Mouse (Mus musculus) heart, postnatal 25 days (tissue): ENCODE measurements around the gene Rap2b. TPM values are rescaled to one million over a fixed set of nuclear protein-coding genes. Genes with fewer than 3 reads are reported as not detected.

Source experiments
- DNase-seq: peaks from one replicate; pipeline ENCODE4 v3.0.0; 2022; ENCODE audit warnings: low spot score
- intact Hi-C: fragments of 180-260 bp; cut with DNase I; formaldehyde crosslinking; loops from one replicate; pipeline ENCODE4 v1.15.1; 2025
- total RNA-seq, 2 experiments: library from RNA; stranded (reverse); gene quantifications; 2 replicates each; pipeline ENCODE4 v1.2.3; 2021

The Rap2b gene
- total RNA-seq, result 1 to 10 TPM; 3.4 to 3.6 TPM

DNA sequence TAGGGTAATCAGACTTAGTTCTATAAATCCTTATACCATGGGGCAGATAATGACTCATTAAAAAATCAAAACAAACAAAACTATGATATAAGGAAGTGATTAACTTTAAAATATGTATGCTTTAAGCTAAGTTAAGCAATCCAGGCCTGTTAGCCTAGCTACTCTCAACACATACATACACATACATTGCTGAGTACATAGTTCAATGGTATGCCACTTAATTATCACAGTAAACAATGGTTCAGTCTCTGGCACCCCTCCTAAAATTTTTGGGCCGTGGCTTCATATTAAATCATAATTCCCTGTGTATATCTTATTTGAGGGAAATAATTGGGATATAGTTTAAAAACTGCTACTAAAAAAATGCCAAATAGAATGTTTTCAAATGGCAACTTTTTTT lies at the start of gene Rap2b:
Gene Rap2b, plus strand, starts transcription at position 301 of the 400 bp plus-strand sequence.
- no peak for DNase-seq
- intact Hi-C loops, result loop anchor here (10.0 kb wide), 1 partner anchor 1143 kb away; the partner anchor contains the start of gene Dhx36

DNA sequence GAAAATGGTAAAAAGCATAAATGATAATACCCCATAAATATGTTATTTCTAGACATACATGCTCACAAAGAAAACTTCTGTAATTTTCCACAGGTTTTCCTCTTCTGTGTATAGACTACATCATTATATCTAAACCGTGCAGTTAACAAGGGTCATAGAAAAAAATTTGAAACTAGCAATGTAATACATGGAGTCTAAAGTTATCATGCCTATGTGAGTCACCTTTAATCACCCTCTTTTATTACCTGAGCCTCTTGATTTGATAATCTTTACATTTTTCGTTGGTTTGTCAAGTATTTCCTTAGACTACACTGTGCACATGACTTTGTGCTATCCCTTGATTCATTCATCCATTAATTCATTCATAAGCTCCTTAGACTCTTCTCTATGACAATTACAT lies 46.4 kb upstream of the Rap2b start:
- intact Hi-C loops, result no loop called here

DNA sequence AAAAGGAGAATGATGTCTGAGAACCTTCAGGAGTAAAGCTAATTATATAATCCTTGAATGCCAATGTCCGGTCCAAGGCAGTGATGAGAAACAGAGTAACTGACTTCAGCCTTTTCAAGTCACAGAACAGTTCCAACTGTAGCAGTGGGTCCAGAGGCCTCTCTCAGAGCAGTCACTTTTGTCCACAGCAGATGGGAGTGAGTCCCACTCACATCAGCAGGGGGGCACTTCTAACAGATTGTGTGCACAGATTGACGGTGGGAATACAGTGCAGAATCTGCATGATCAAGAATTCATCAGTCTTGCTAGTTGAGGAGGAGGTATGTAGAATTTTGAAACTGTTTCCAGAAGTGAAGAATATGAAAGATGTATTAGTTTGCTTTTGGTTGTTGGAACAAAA lies 41.4 kb upstream of the Rap2b start:
- DNase-seq, result no peak

More for the DNA sequence above, 46.4 kb upstream of the Rap2b start:
- DNase-seq, result no peak

DNA sequence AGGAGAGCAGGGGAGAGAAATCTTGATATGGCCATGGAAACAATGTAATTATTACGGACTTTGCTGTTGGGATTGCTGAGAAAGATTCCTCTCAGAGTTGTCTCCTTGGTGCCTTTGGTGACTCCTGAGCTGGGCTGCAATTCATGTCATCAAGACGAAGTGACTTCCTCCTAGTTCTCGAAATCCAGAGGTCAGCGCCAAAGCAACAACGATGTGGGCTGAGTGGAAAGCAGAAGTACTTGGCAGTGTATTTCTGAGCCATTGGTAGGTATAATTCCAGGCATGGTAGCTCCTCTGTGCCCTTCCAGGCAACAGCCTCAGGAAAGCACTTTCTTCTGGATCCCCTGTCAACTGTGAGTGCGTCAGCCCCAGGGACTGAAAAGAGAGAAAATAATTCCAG lies 39.8 kb upstream of the Rap2b start:
- no peak for DNase-seq
- intact Hi-C loops, result no loop called here

More for the DNA sequence above, 41.4 kb upstream of the Rap2b start:
- intact Hi-C loops, result no loop called here

DNA sequence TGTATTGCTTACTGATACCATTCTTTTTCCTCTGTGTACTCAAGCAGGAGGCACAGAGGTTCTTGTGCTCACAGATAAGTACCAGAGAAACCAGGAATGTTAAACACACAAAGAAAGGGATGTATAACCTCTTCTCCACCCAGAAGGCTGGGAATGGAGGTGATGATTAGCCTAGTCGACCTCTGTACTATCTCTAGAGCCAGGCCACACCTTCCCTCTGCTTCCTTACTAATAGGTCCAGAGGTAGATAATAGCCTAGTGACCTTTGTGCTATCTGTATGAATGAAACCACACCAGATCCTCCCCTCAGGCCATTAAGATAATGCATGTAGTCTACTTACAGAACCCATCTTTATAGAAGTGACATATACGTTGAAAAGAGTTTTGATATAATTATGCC lies 25.2 kb upstream of the Rap2b start:
- DNase-seq, result no peak
- intact Hi-C loops, result no loop called here

DNA sequence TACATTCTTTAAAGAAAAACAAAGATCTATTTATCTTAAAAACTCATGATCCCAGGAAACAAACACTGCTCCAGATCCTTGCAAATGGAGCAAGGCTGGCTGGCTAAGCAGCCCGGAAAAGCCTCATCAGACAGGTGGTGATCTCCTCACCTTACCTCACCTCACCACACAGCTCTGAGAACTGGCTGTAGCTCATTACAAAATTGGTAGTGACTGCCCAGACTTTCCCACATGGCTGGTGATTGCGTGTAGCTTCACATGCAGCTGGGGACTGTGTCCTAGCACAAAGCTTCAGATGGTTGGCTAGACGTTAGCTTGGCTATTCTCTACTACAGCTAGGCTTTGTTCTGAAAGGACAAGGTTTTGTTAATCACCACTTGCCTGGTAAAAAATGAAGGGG lies 24.2 kb upstream of the Rap2b start:
- intact Hi-C loops, result no loop called here
- no peak for DNase-seq

DNA sequence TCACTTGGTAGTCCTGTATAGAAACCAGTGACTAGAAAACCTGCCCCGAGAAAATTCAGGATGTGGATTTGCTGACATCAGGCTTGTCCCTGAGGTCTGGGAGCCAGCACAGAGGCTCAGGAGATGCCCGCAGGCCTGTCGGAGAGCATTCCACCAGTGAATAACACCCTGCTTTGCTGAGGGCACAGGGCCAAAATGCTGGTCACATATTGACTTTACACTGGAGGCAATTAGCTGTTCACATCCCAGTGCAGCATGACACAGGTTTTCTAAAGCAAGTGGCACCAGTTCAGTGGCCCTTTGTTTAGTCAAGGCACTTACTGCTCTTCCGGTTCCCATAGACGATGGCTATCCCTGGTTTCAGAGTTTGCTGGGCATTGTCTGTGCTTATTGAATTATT lies 21.1 kb upstream of the Rap2b start:
- intact Hi-C loops, result no loop called here

DNA sequence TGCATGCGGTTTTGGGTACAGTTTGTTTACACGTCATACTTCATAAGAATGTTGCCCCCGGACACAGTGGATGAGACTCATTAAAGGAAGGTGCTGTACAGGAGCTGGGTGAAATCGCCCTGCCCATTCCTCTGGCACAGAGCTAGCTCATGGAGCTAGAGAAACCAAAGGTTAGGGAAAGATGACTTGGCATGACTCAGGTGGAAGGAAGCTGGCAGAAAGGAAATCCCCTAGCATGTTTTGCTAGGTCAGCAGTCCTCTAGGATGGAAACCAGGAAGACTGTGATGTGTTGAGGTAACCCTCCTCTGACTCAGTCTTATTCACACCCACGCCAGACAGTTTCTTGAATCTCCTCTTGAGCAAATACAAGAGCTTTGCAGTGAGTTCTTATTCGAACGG lies 17.4 kb upstream of the Rap2b start:
- intact Hi-C loops, result no loop called here
- DNase-seq, result no peak

More for the DNA sequence above, 21.1 kb upstream of the Rap2b start:
- DNase-seq, result no peak

DNA sequence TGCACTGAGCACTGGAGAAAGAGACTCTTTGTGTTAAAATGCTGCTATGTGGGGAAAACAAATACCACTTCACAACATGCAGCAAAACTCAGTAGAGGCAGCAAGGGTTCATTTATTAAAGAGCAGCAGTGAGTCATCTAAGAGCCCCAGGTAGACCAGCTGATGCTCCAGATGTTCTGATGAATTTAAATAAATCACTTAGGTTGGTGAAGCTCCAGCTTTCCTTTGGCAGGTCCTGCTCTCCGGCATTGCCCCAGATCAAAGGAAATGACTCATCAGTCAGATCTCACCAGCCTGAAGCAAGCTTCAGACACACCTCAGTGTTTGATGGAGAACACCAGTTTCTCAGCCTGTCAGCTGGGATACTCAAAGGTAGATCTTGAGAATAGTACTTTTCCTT lies 15.8 kb upstream of the Rap2b start:
- no peak for DNase-seq

DNA sequence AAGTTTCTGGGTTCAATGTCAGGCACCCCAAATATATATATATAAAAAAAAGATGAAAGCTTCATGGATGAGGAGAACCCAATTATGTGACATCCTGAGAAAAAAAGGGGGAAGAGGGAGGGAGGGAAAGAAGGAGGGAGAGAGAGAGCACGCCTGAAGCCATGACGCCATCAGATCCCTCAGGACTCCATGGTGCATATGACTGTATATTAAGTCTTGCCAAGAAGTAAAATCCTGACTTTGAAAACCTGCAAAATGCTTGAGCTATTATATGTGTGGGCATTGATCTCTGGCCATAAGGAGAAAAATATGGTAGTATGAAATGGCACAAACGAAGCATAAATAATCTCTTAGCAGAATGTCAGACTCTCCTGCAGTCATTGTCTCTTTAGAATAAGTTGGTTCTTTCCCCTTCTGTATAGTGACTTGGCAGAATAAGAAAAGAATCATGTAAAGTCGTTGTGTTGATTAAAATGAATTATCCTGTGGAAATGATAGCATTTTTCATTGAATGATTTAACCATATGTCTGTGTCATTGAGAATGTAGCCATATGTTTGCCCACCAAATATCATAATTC lies 13.3 kb upstream of the Rap2b start:
- no peak for DNase-seq

More for the DNA sequence above, 15.8 kb upstream of the Rap2b start:
- intact Hi-C loops, result no loop called here

DNA sequence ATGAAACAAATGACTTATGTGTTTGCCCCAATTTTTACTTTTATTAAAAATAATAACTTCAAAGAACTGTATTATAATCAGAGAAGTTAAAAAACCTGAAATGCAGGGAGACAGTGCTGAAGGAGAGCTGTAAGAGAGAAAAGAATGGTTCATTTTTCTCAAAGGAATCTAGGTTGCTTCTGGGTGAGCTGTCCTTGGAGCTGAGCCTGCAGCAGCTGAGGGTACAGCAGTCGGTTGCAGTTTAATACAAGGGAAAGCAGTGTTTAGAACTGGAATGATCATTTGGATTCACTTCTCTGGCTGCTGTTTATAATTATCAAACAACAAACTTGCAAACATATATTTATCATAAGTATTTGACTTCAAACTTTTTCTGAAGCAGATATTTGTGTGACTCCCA lies 12.0 kb upstream of the Rap2b start:
- intact Hi-C loops, result no loop called here
- DNase-seq, result no peak

More for the DNA sequence above, 13.3 kb upstream of the Rap2b start:
- intact Hi-C loops, result no loop called here

DNA sequence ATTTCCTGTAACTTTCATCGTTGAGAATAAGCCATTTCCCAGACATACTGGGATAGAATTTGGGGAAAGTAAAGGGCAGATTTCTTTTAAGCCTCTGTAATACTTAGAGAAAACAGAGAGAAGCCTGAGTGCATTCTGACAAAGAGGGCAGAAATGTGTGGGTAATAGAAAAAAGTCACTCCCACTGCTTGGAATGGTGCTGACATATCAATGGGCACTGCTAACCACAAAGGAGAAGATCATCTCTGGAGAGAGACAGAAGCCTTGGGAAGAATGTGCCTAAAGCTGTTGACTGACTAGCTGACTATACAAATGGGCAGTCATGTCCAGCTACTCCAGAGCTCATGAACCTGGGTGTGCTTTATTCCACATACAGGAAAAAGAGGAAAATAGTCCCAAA lies 6.0 kb upstream of the Rap2b start:
- no peak for DNase-seq
- intact Hi-C loops, result no loop called here

DNA sequence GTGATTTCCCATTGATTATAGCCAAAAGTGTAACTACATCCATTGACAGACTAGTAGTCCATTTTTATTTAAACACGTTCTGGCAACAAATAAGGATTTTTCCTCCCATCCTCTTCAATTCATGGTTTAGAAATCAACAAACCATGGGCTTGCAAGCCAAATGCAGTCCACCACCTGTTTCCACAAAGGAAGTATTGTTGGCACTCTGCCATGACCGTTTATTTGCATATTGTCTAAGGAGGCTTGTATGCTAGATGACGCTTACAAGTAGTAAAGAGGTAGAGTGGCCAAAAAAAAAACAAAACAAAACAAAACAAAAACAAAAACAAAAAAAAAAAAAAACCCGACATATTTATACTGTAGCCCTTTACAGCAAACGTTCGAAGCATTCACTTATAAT lies 3.3 kb upstream of the Rap2b start:
- no peak for DNase-seq
- intact Hi-C loops, result no loop called here

DNA sequence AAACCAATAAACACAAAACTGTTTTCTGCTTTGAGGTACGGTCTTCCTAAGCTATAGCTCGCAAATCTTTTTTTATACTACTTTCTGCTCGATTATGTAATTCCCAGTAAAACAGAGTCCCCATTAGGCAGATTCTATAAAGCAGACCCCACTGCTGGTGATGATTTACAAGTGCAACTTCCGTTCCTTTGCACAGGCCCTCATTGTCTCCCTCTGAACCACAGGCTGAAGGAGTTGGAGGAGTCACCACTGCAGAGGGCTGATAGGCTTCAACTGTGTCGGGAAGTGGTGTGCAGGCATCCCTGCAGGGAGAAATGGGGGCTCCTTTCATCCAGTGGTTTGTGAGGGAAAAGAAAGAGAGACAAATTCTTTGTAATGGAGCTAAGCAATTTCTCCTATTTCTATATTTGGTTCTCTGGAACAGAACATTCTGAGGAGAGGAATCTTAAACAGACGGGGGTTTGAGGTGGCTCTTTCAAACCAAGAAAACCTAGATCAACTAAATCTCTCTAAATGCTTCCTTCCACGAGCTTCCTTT lies 2.6 kb upstream of the Rap2b start:
- intact Hi-C loops, result no loop called here
- no peak for DNase-seq

DNA sequence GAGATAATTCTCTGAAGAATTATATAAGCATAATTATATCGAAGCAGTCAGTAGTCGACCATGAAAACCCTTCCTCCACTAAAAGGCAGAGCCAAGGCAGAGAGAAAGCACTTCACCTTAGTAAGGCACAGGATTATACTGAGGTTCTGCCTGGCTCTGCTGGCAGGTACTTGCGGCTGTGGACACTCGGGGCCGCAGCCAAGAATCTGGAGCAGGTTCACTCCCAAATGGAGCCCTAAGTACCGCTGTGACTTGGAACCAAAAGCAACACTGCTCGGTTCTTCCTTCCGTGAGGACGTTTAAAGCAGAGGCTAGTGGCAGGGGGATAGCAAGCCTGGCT lies 1.4 kb downstream of the Rap2b start:
- intact Hi-C loops, result loop anchor here (10.0 kb wide), 1 partner anchor 1142 kb away; the partner anchor contains the start of gene Dhx36

DNA sequence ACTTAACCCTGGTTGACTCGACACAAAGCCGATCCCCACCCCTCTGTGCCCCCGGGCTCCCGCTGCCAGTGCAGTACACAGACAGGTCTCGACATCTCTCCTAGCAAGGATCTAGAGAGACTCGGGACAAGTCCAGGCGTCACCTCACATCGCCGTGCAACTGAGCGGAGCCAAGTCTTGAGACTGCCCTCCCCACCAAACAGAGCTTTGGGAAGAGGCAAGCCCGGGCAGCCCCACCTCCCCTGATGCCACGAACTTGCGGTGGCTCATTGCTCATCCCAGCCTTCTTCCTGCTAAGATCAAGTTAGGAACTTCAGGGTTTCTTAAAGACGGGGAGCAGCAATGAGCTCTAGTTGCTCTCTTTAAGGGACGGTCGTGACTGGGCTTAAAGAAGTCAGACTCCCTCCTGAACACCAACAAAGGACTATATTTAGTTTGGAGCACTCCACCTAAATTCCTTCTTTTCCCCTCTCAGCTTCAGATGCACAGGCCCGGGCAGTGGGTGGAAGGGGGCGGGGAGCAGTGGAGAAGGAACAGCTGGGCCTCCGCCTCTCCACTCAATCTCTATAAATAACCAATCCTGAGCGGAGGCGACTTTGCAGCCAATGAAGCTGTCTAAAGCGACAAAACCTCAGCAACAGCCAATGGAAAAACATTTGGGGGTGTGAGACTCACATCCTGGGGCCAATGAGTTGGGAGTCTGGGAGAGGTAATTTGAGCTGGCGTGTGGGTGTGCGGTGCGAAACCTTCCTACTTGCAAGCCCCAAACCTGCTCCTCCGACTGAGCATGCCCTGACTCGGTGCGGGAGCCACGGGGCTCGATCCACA lies 1.9 kb downstream of the Rap2b start:
- intact Hi-C loops, result loop anchor here (10.0 kb wide), 1 partner anchor 1141 kb away; the partner anchor contains the start of gene Dhx36
- peak; percentile 91 for DNase-seq

More for the DNA sequence above, 1.4 kb downstream of the Rap2b start:
- DNase-seq, result no peak

DNA sequence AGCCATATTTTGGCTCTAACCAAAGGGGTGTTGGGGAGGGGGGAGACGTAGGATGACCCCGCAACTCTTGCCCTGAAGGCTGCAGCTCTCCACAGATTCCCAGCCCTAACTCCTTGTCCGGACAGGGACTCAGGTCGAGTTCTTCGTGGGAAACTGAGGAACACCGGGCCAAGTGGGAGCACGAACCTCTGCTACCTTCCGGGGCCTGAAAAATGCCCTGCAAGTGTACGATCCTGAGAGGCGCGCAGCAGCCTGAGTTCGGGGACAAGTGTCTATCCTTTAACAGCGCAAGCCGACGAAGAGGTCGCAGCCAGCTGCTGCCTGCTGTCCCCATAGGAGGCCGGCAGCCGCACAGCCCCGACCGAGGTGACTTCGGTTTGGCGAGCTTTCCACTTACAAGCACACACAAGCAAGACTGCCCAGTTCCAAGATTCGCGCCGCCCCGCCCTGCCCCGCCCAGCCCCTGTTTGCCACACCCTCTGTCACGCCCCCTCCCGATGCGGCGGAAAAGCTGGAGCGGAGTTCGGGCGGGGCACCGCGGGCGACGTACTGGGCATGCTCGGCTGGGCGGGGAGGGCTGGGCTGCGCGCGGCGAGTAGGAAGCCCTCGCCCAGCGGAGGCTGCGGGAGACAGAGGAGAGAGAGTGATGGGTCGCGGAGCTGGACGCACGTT lies 2.7 kb downstream of the Rap2b start:
- intact Hi-C loops, result loop anchor here (10.0 kb wide), 1 partner anchor 1141 kb away; the partner anchor contains the start of gene Dhx36

DNA sequence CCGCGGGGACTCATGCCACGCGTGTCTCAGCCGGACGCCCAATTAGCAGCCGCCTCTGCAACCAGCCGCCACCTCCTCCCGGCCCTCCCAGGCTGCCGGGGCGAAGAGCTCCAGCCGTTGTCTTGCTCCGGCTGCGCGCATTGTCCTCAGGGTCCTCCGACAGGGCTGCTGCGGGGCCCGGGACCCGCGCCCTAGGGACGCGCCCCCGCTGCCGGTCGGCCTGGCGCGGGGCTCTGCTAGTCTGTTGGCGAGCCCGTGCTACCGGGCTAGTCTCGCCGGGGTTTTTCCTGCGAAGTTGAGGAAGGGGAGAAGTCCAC lies 3.2 kb downstream of the Rap2b start:
- DNase-seq, result no peak
- intact Hi-C loops, result loop anchor here (10.0 kb wide), 1 partner anchor 1140 kb away; the partner anchor contains the start of gene Dhx36

More for the DNA sequence above, 2.7 kb downstream of the Rap2b start:
- peak; percentile 89 for DNase-seq

DNA sequence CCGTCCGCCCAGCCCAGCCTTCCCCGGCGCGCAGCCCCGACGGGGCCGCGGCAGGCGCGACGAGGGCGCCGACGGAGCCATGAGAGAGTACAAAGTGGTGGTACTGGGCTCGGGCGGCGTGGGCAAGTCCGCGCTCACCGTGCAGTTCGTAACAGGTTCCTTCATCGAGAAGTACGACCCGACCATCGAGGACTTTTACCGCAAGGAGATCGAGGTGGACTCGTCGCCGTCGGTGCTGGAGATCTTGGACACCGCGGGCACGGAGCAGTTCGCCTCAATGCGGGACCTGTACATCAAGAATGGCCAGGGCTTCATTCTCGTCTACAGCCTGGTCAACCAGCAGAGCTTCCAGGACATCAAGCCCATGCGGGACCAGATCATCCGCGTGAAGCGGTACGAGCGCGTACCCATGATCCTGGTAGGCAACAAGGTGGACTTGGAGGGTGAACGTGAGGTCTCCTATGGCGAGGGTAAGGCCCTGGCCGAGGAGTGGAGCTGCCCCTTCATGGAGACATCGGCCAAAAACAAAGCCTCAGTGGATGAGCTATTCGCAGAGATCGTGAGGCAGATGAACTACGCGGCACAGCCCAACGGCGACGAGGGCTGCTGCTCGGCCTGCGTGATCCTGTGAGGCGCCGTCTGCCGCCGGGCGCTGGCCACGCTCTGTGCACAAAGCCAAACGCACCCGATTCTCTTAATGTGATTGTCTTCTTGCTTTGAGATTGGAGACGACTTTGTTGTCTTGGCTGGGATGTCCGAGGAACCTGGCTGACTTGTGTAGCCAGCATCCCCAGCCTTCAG lies 3.7 kb downstream of the Rap2b start:
- intact Hi-C loops, result loop anchor here (10.0 kb wide), 1 partner anchor 1140 kb away; the partner anchor contains the start of gene Dhx36
- peak; percentile 9 for DNase-seq
